Mouse (Mus musculus) limb, embryonic 14.5 days (tissue): ENCODE results near the gene Upp2. TPM values are rescaled to one million over a fixed set of nuclear protein-coding genes. Genes with fewer than 3 reads are reported as not detected.

Experiments used
- ATAC-seq: fragments of 200-750 bp; cut with Nextera tagmentation; 2 replicates; pipeline ENCODE4 v1.8.0; 2017; ENCODE audit warnings: low read depth, moderate number of reproducible peaks, moderate TSS enrichment; ENCODE audit not compliant: low FRiP score
- DNase-seq: peaks from one replicate; pipeline ENCODE4 v3.0.0-alpha.2; 2015; ENCODE audit warnings: low spot score
- H3K27ac ChIP-seq: fragments of 300-500 bp; sonication (generic); replicated peaks from 2 replicates; pipeline ENCODE4 v1.5.1; 2014; ENCODE audit warnings: low read depth, mild to moderate bottlenecking, low read length, moderate library complexity, mixed read lengths
- H3K27me3 ChIP-seq: fragments of 300-500 bp; sonication (generic); 2 replicates; pipeline ENCODE4 v1.6.1; 2014; ENCODE audit warnings: low read length, mixed read lengths; ENCODE audit not compliant: control insufficient read depth, insufficient read depth
- H3K36me3 ChIP-seq: fragments of 300-500 bp; sonication (generic); 2 replicates; pipeline ENCODE4 v1.6.1; 2014; ENCODE audit warnings: mild to moderate bottlenecking, low read length, moderate library complexity, mixed read lengths; ENCODE audit not compliant: control insufficient read depth, insufficient read depth
- H3K4me1 ChIP-seq: fragments of 300-500 bp; sonication (generic); 2 replicates; pipeline ENCODE4 v1.6.1; 2014; ENCODE audit warnings: antibody characterized with exemption, low read length, mixed read lengths; ENCODE audit not compliant: control insufficient read depth, insufficient read depth
- H3K4me2 ChIP-seq: fragments of 300-500 bp; sonication (generic); replicated peaks from 2 replicates; pipeline ENCODE4 v1.6.1; 2014; ENCODE audit warnings: low read depth, mild to moderate bottlenecking, low read length, moderate library complexity; ENCODE audit not compliant: severe bottlenecking
- H3K4me3 ChIP-seq: fragments of 300-500 bp; sonication (generic); replicated peaks from 2 replicates; pipeline ENCODE4 v1.5.1; 2014; ENCODE audit warnings: low read length
- H3K9ac ChIP-seq: fragments of 300-500 bp; sonication (generic); 2 replicates; pipeline ENCODE4 v1.6.1; 2014; ENCODE audit warnings: mild to moderate bottlenecking, low read depth, low read length, moderate library complexity; ENCODE audit not compliant: severe bottlenecking
- H3K9me3 ChIP-seq: fragments of 300-500 bp; sonication (generic); 2 replicates; pipeline ENCODE4 v1.6.1; 2016; ENCODE audit warnings: low read length; ENCODE audit not compliant: control insufficient read depth
- POLR2A ChIP-seq: fragments of 200-500 bp; IDR thresholded peaks from 2 replicates; pipeline ENCODE4 v1.8.0; 2012; ENCODE audit warnings: inconsistent platforms, mild to moderate bottlenecking, moderate library complexity, borderline replicate concordance; ENCODE audit not compliant: insufficient read depth, insufficient read length; ENCODE audit errors: extremely low read depth
- WGBS: fragments of 180-500 bp; shearing (Covaris S2); extraction: QIAGEN DNeasy Blood & Tissue Kit; methylation state at CpG from one replicate; pipeline ENCODE4 v1.1.7; 2014; 5-methylcytosine and 5-hydroxymethylcytosine counted together
- polyA plus RNA-seq, 2 experiments: library from polyadenylated mRNA; depleted of rRNA in 1 of 2; stranded (reverse) in 1 of 2; unstranded in 1 of 2; fragments of >200 nt; fragmentation: Nextera tagmentation in 1 of 2; extraction: Ambion mirVana in 1 of 2; gene quantifications; 2 replicates each; pipeline versions ENCODE4 v1.2.1 to v1.2.3; 2012 to 2014

Upp2 gene
- polyA plus RNA-seq (2012; rRNA removed) (9.6 and 12.3 TPM in 2 replicates), polyA plus RNA-seq (2014; fragmentation: Nextera tagmentation; extraction: Ambion mirVana) (9.3 and 12.0 TPM in 2 replicates)

DNA sequence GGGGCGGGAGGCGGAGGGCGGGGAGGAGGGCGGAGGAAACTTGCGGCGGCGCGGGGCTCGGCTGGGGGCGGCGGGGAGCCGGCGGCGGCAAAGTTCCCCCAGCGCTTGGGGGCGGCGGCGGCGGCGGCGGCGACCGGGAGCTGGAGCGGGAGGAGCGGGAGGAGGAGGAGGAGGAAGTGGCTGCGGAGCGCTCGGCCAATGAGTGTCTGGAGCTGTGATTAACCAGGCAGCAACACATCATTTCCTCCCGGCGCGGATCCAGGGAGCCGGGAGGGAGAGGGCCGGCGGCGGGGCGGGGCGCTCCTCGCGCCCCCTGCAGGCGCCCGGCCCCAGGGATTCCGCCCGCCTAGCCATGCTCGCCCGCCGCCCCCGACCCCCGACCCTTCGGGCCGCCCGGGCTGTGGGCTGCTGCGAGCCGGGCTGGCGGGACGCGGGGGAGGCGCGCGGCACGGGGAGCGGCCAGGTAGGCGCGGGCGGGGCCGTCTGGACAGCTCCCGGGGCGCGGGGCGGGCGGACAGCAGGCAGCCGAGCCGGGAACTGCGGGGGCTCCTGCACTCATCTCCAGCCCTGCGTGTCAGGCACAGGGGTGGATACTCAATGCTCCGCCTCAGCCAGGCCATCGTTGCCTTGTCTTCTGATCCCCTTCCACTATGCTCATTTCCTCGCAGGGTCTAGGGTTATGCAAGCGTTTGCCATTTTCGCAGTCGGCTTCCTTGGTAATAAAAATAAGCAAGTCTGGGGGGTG, at the start of gene Upp2, which contains the start of gene Acvr1:
TSS of gene Upp2 (plus strand) at position 233 of the 745 bp plus-strand sequence.
TSS of gene Acvr1 (minus strand) at position 92 of the 745 bp plus-strand sequence.
- Histone ChIP-seq H3K9ac (peak within 1 kb of the TSS; percentile 87), H3K4me2 (peak within 1 kb of the TSS; percentile 47), H3K36me3 (no peaks in the 10 kb centered on the region), H3K4me1 (peaks cover 21% of the 10 kb centered on the region), H3K4me3 (peak within 1 kb of the TSS; percentile 86), H3K9me3 (no peaks in the 10 kb centered on the region), H3K27me3 (no peaks in the 10 kb centered on the region), H3K27ac (peak within 1 kb of the TSS; percentile 97)
- WGBS = under 1% methylated on average over 34 of the region's 80 CpGs
- no peak for TF ChIP-seq POLR2A
- peak; percentile 94 for DNase-seq
- peak; percentile 93 for ATAC-seq

GRCm38 (mm10) chr2:58518517-58518916, 48.6 kb upstream of the Upp2 start:
- no peaks in the 10 kb centered on the region for H3K27me3 ChIP-seq
- DNase-seq (peak; percentile 49), ATAC-seq (no peak)
- peaks cover 32% of the 10 kb centered on the region for H3K4me1 ChIP-seq
- TF ChIP-seq POLR2A = no peak
- H3K4me2 ChIP-seq = no peak overlapping the region
- no peak overlapping the region for H3K4me3 ChIP-seq
- no peaks in the 10 kb centered on the region; the same call in 1 of the 2 replicates for H3K36me3 ChIP-seq
- no peaks in the 10 kb centered on the region for H3K9me3 ChIP-seq
- WGBS = 63% methylated on average over 1 of the region's 1 CpGs
- no peak overlapping the region for H3K27ac ChIP-seq
- no peak overlapping the region for H3K9ac ChIP-seq

DNA sequence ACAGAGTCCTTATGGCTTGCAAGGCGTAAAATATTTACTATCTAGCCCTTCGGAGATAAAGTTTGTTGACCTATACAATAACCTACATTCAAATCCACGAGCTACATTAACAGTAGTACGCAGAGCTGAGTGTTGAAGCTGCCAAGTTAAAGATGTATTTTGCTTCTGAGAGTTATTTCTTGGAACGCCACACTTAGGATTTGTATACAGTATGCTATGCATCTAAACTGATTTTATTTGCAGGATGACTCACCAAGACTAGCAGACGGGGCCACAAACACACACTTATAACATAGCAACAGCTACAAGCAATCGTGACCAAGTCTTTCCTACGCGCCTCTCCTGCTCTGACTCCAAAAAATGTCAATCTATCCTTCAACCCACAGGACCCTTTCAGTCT, 46.4 kb upstream of the Upp2 start:
- Histone ChIP-seq H3K9ac (no peak overlapping the region), H3K27me3 (no peaks in the 10 kb centered on the region), H3K9me3 (no peaks in the 10 kb centered on the region), H3K4me3 (no peak overlapping the region), H3K27ac (no peak overlapping the region), H3K4me2 (no peak overlapping the region), H3K36me3 (no peaks in the 10 kb centered on the region), H3K4me1 (peaks cover 37% of the 10 kb centered on the region)
- WGBS = 93% methylated on average over 9 of the region's 9 CpGs
- no peak for ATAC-seq
- DNase-seq = no peak
- TF ChIP-seq POLR2A = no peak

- DNase-seq (no peak), ATAC-seq (no peak)
- peaks cover 30% of the 10 kb centered on the region for H3K4me1 ChIP-seq
- no peaks in the 10 kb centered on the region for H3K36me3 ChIP-seq
- no peaks in the 10 kb centered on the region for H3K9me3 ChIP-seq
- WGBS = 71% methylated on average over 6 of the region's 6 CpGs
- no peak overlapping the region for H3K4me2 ChIP-seq
- no peaks in the 10 kb centered on the region for H3K27me3 ChIP-seq
- H3K9ac ChIP-seq = no peak overlapping the region
- no peak overlapping the region for H3K27ac ChIP-seq
- no peak overlapping the region for H3K4me3 ChIP-seq
- TF ChIP-seq POLR2A = no peak
These were observed 45.5 kb upstream of the Upp2 start for GRCm38 (mm10) chr2:58521621-58522020.

GRCm38 (mm10) chr2:58523097-58523496, 44.0 kb upstream of the Upp2 start:
- Histone ChIP-seq H3K27me3 (no peaks in the 10 kb centered on the region), H3K9me3 (no peaks in the 10 kb centered on the region), H3K4me3 (no peak overlapping the region), H3K27ac (no peak overlapping the region), H3K4me2 (no peak overlapping the region), H3K4me1 (peaks cover 24% of the 10 kb centered on the region), H3K9ac (no peak overlapping the region), H3K36me3 (no peaks in the 10 kb centered on the region)
- ATAC-seq (no peak), DNase-seq (no peak)
- 75% methylated on average over 12 of the region's 12 CpGs for WGBS
- TF ChIP-seq POLR2A = no peak
